Mouse (Mus musculus) liver, adult 2 months (tissue): ENCODE measurements around the gene Zc3hav1.

ENCODE experiments used
- CTCF ChIP-seq: fragments of 200-500 bp; IDR thresholded peaks from 2 replicates; pipeline ENCODE4 v1.5.1; 2011; ENCODE audit warnings: low read depth, low read length, control low read depth
- POLR2A ChIP-seq: fragments of 200-500 bp; IDR thresholded peaks from 2 replicates; pipeline ENCODE4 v1.6.1; 2011; ENCODE audit warnings: low read length, control low read depth; ENCODE audit not compliant: insufficient read depth; ENCODE audit errors: extremely low read depth

- no peak for TF ChIP-seq CTCF
- no peak for TF ChIP-seq POLR2A
Measured at GRCm38 (mm10) chr6:38380764-38381128, 26.3 kb upstream of the Zc3hav1 start.
